Mouse (Mus musculus) liver, embryonic 14.5 days (tissue): ENCODE measurements around the gene Mfap4. TPM values are rescaled to one million over a fixed set of nuclear protein-coding genes. Genes with fewer than 3 reads are reported as not detected.

Experiments used
- ATAC-seq: fragments of 200-750 bp; cut with Nextera tagmentation; 2 replicates; pipeline ENCODE4 v1.8.0; 2017; ENCODE audit warnings: moderate number of reproducible peaks, mild to moderate bottlenecking, moderate library complexity; ENCODE audit not compliant: insufficient read depth
- DNase-seq, 3 experiments: peaks; one replicate each; pipeline ENCODE4 v3.0.0-alpha.2; 2012 to 2013; ENCODE audit warnings: low read depth in 3 of 3, low spot score in 3 of 3
- H3K27ac ChIP-seq: fragments of 300-500 bp; sonication (generic); 2 replicates; pipeline ENCODE4 v1.5.1; 2014; ENCODE audit warnings: moderate library complexity, mild to moderate bottlenecking, control low read depth, inconsistent platforms
- H3K27me3 ChIP-seq: fragments of 300-500 bp; sonication (generic); 2 replicates; pipeline ENCODE4 v1.6.1; 2014; ENCODE audit warnings: mild to moderate bottlenecking, low read length, moderate library complexity; ENCODE audit not compliant: control insufficient read depth, insufficient read depth
- H3K36me3 ChIP-seq: fragments of 300-500 bp; sonication (generic); replicated peaks from 2 replicates; pipeline ENCODE4 v1.6.1; 2014; ENCODE audit warnings: low read depth; ENCODE audit not compliant: control insufficient read depth, insufficient read depth
- H3K4me1 ChIP-seq, 2 experiments: fragments of 200-500 bp in 1 of 2; fragments of 300-500 bp in 1 of 2; sonication (generic) in 1 of 2; replicated peaks; 2 replicates each; pipeline ENCODE4 v1.6.1; 2012 to 2014; ENCODE audit warnings: antibody characterized with exemption in 1 of 2, inconsistent platforms in 1 of 2, low read length in 1 of 2; ENCODE audit not compliant: control insufficient read depth in 2 of 2, insufficient read depth in 2 of 2
- H3K4me2 ChIP-seq: fragments of 300-500 bp; sonication (generic); 2 replicates; pipeline ENCODE4 v1.6.1; 2014; ENCODE audit warnings: low read depth, mild to moderate bottlenecking, control low read depth, moderate library complexity
- H3K4me3 ChIP-seq, 2 experiments: fragments of 200-500 bp in 1 of 2; fragments of 300-500 bp in 1 of 2; sonication (generic) in 1 of 2; 2 replicates each; pipeline ENCODE4 v1.5.1; 2012 to 2014; ENCODE audit warnings: low read depth in 2 of 2, low read length in 2 of 2, mild to moderate bottlenecking in 2 of 2, control low read depth in 1 of 2, inconsistent platforms in 1 of 2, moderate library complexity in 1 of 2; ENCODE audit not compliant: insufficient read depth in 1 of 2
- H3K9ac ChIP-seq: fragments of 300-500 bp; sonication (generic); replicated peaks from 2 replicates; pipeline ENCODE4 v1.6.1; 2014; ENCODE audit warnings: mild to moderate bottlenecking, control low read depth, moderate library complexity
- H3K9me3 ChIP-seq: fragments of 300-500 bp; sonication (generic); 2 replicates; pipeline ENCODE4 v1.6.1; 2016; ENCODE audit warnings: low read length, mixed read lengths; ENCODE audit not compliant: control insufficient read depth
- CTCF ChIP-seq: IDR thresholded peaks from 2 replicates; pipeline ENCODE4 v1.5.1; 2016; ENCODE audit warnings: antibody characterized with exemption, low read depth, control low read depth
- EP300 ChIP-seq: IDR thresholded peaks from 2 replicates; pipeline ENCODE4 v1.6.1; 2016; ENCODE audit warnings: antibody characterized with exemption, low read depth
- WGBS: fragments of 180-500 bp; shearing (Covaris S2); extraction: QIAGEN DNeasy Blood & Tissue Kit; methylation state at CpG from one replicate; pipeline ENCODE4 v1.1.7; 2014; ENCODE audit not compliant: insufficient replicate concordance; 5-methylcytosine and 5-hydroxymethylcytosine counted together
- polyA plus RNA-seq, 2 experiments: library from polyadenylated mRNA; depleted of rRNA in 1 of 2; stranded (reverse) in 1 of 2; unstranded in 1 of 2; fragments of >200 nt; fragmentation: Nextera tagmentation in 1 of 2; extraction: Ambion mirVana in 1 of 2; gene quantifications; 2 replicates each; pipeline versions ENCODE4 v1.2.1 to v1.2.3; 2012 to 2014

The Mfap4 gene
- polyA plus RNA-seq, 2 experiments, result 4.3 to 6.1 TPM

- no peak for TF ChIP-seq CTCF
- no peak for TF ChIP-seq EP300
- no peak overlapping the region for H3K9ac ChIP-seq
- H3K27me3 ChIP-seq, result no peaks in the 10 kb centered on the region
- H3K4me2 ChIP-seq, result no peak overlapping the region
- no peaks in the 10 kb centered on the region for H3K9me3 ChIP-seq
- no peak overlapping the region for H3K4me3 ChIP-seq
- ATAC-seq (no peak), DNase-seq (no peak)
- peaks cover 0 to 3% of the 10 kb centered on the region in 2 experiments; a peak in 1 of 4 replicates for H3K4me1 ChIP-seq
- no peaks in the 10 kb centered on the region for H3K36me3 ChIP-seq
- no peak overlapping the region for H3K27ac ChIP-seq
- 76% methylated on average over 7 of the region's 7 CpGs for whole genome bisulfite sequencing
Observed at GRCm38 (mm10) chr11:61487936-61488335, 2.7 kb downstream of the Mfap4 start.

GRCm38 (mm10) chr11:61489085-61489484, 3.9 kb downstream of the Mfap4 start:
- Histone ChIP-seq H3K27me3 (no peaks in the 10 kb centered on the region), H3K4me1 (peaks cover 0 to 6% of the 10 kb centered on the region in 2 experiments; a peak in 2 of 4 replicates), H3K4me3 (no peak overlapping the region), H3K9ac (no peak overlapping the region), H3K36me3 (no peaks in the 10 kb centered on the region), H3K27ac (no peak overlapping the region), H3K4me2 (no peak overlapping the region), H3K9me3 (no peaks in the 10 kb centered on the region)
- ATAC-seq (no peak), DNase-seq (no peak)
- TF ChIP-seq EP300 (no peak), CTCF (no peak)
- WGBS, result 79% methylated on average over 2 of the region's 2 CpGs

DNA sequence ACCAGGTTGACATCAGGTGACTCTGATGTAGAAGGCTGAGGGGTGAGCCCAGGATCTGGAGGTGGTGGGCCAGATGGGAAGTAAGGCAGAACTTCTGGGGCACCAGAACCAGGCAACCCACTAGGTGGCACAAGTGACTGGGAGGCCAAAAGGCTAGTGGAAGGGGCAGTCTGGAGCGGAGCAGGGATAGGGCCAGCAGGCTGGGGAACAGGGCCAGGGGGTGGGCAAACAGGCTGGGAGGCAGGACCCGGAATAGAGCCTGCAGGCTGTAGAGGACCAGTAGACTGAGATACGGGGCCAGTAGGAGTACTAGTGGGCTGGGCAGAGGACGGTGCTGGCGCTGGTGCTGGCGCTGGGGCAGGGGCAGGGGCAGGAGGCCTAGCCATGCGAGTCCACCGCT, 4.6 kb downstream of the Mfap4 start:
- Histone ChIP-seq H3K4me3 (no peak overlapping the region), H3K27me3 (no peaks in the 10 kb centered on the region), H3K27ac (no peak overlapping the region), H3K36me3 (no peaks in the 10 kb centered on the region), H3K4me1 (peaks cover 0 to 8% of the 10 kb centered on the region in 2 experiments; a peak in 3 of 4 replicates), H3K4me2 (no peak overlapping the region), H3K9ac (no peak overlapping the region), H3K9me3 (no peaks in the 10 kb centered on the region)
- no peak for DNase-seq
- no peak for ATAC-seq
- WGBS, result 81% methylated on average over 8 of the region's 8 CpGs
- TF ChIP-seq CTCF (no peak), EP300 (no peak)

DNA sequence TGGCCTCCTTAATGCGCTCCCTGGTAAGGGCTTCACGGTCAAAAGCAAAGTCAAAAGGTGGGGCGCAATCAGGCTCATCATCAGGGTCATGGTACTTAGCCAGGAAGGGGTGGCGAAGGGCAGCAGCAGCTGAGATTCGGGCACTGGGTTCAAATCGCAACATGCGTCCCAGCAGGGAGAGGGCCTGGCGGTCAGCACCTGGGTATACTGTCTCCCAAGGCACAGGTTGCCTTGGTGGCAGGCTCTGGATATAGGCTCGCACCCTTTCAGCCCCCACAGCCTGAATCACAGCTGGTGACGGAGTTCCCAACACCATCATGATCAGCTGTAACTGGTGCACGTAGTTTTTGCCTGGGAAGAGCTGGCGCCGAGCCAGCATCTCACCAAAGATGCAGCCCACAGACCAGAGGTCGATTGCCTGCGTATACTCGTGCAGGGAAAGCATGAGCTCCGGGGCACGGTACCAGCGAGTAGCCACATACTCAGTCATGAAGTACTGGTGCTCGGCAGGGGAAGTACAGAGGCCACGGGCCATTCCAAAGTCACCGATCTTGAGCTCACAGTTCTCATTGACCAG, 5.8 kb downstream of the Mfap4 start:
- no peak for DNase-seq
- H3K9me3 ChIP-seq, result no peaks in the 10 kb centered on the region
- ATAC-seq, result no peak
- peaks cover 0 to 12% of the 10 kb centered on the region in 2 experiments; a peak in 3 of 4 replicates for H3K4me1 ChIP-seq
- H3K4me2 ChIP-seq, result no peak overlapping the region
- 83% methylated on average over 22 of the region's 22 CpGs for WGBS
- H3K4me3 ChIP-seq, result no peak overlapping the region
- TF ChIP-seq CTCF, result no peak
- TF ChIP-seq EP300, result no peak
- H3K36me3 ChIP-seq, result no peaks in the 10 kb centered on the region
- H3K27me3 ChIP-seq, result no peaks in the 10 kb centered on the region
- H3K9ac ChIP-seq, result no peak overlapping the region
- H3K27ac ChIP-seq, result no peak overlapping the region

DNA sequence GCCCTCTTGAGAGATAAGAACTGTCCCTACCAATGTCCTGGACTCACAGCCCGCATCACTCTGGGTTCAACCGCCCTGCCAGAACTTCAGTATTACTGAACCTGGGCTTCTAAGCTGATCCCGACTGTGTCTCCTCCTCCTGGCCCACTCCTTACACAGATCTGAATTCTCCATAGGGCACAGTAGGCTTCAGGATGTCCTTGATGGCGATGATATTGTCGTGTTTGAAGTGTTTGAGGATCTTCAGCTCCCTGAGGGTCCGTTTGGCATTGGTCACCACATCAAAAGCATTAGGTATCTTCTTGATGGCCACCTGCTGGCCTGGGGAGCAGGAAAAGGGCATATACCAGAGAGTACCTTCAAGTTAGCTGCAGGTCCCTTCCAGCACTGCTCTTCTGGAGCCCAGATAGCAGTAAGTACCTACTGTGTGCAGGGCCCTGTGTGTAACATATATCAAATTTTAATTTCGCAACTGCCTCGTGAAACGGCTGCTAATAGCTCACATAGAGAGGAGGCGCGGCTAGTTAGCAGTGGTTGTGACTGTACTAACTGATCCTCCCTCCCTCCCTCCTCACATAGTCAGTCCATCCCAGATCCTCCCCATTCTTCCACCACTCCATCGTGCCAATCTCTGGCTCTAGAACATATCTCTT, 7.6 kb downstream of the Mfap4 start:
- DNase-seq (no peak), ATAC-seq (no peak)
- TF ChIP-seq EP300, result no peak
- no peak for TF ChIP-seq CTCF
- H3K27me3 ChIP-seq, result no peaks in the 10 kb centered on the region
- peak overlapping the region; percentile 94 for H3K4me2 ChIP-seq
- peak overlapping the region; percentile 75 for H3K9ac ChIP-seq
- H3K27ac ChIP-seq, result no peak overlapping the region
- WGBS, result 65% methylated on average over 12 of the region's 12 CpGs
- H3K4me3 ChIP-seq, result peak overlapping the region; percentile 74 to 84
- no peaks in the 10 kb centered on the region for H3K36me3 ChIP-seq
- no peaks in the 10 kb centered on the region for H3K9me3 ChIP-seq
- H3K4me1 ChIP-seq, result peaks cover 0 to 12% of the 10 kb centered on the region in 2 experiments; a peak in 3 of 4 replicates
